Mouse (Mus musculus): ENCODE results near the gene Cdh5.

- TF ChIP-seq CTCF (conservative IDR thresholded peaks at IDR 0.05; ENCODE audit: low read length) (no peak), NANOG (IDR thresholded peaks at IDR 0.05; ENCODE audit: borderline replicate concordance, low read length) (no peak)
Measured at GRCm38 (mm10) chr8:104061048-104061988, 40.1 kb upstream of the Cdh5 start.
